In the genomic region with DNA sequence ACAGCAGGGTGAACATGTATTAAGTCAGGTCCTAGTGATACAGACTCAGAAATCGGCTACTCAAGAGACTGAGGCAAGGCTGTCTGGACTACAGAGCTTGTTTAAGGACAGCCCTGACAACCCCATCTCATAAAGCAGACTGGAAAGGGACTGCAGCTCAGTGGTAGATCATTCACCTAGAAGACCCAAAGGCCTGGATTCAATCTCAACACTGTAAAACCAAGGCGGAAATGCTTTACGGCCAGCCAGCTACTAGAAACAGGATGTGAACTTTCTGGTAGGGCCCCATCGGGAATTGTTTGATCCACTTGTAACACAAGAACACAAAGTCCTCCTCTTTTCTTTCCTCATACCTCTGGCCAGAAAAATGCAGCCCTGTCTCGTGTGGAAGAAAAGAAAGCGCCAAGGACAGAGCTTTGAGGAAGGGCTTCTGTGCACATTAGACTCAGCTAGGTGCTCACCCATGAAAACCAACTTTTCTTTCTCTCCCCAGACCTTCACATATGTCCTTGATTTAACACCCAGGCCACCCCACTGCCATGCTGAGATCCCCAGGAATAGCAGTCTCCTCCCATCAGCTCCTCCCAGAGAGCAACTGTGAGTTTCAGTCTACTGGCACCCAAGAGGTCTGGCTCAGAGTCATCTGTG, we compare ENCODE assay signal across 9 mouse cellular contexts.
DNase-seq lines count a peak whose midpoint lies in the region; ATAC-seq and TF ChIP-seq lines count a peak whose summit lies in the region.
"Had no signal": no experiment of that assay in that cellular context is flagged by ENCODE, and none has a peak within 500 bp of the region (broad histone marks: within the 10 kb centered on the region; RNA-seq: fewer than 3 reads in every experiment).

No protein-coding gene starts in this region.

- H3K4me1 ChIP-seq in embryonic facial prominence, embryonic 11.5 days (ENCODE audit: control insufficient read depth, insufficient read depth, low read length), result peaks cover 40% of the 10 kb centered on the region
- H3K4me1 ChIP-seq in hindbrain, embryonic 12.5 days, result peaks cover 95% of the 10 kb centered on the region
- peaks cover 65% of the 10 kb centered on the region for H3K4me1 ChIP-seq in limb, embryonic 14.5 days (ENCODE audit: control insufficient read depth, insufficient read depth, low read length)
- peaks cover 91% of the 10 kb centered on the region for H3K4me1 ChIP-seq in neural tube, embryonic 13.5 days (replicated peaks)

- WGBS in embryonic facial prominence, embryonic 11.5 days, result 22% methylated on average over 6 of the region's 6 CpGs
- 34% methylated on average over 6 of the region's 6 CpGs for WGBS in hindbrain, embryonic 12.5 days
- WGBS in limb, embryonic 14.5 days, result 6% methylated on average over 6 of the region's 6 CpGs
- 29% methylated on average over 6 of the region's 6 CpGs for WGBS in neural tube, embryonic 13.5 days

- H3K27me3 ChIP-seq in embryonic facial prominence, embryonic 11.5 days (ENCODE audit: control insufficient read depth, insufficient read depth, low read length), result no peaks in the 10 kb centered on the region
- H3K27me3 ChIP-seq in hindbrain, embryonic 12.5 days, result no peaks in the 10 kb centered on the region
- 0 out of 2 replicates have a peak, but pooled peaks cover 4% of the 10 kb centered on the region for H3K27me3 ChIP-seq in limb, embryonic 14.5 days (ENCODE audit: control insufficient read depth, insufficient read depth, low read length)
- no peaks in the 10 kb centered on the region for H3K27me3 ChIP-seq in neural tube, embryonic 13.5 days

- ATAC-seq in embryonic facial prominence, embryonic 11.5 days (replicated peaks; ENCODE audit: insufficient number of reproducible peaks, low FRiP score, low TSS enrichment, low read depth), result no peak
- no peak for ATAC-seq in hindbrain, embryonic 12.5 days (ENCODE audit: low FRiP score)
- ATAC-seq in limb, embryonic 14.5 days (ENCODE audit: low FRiP score, low read depth), result peak; percentile 23; the same call in 1 of the 2 replicates
- ATAC-seq in neural tube, embryonic 13.5 days (ENCODE audit: low read depth), result no peak
- ATAC-seq in monocyte, adult 5-6 weeks (replicated peaks; ENCODE audit: insufficient number of reproducible peaks, low FRiP score, low TSS enrichment, poor library complexity, severe bottlenecking), result no peak
- no peak for ATAC-seq in cerebellum, adult (ENCODE audit: insufficient number of reproducible peaks, low FRiP score, low TSS enrichment)

- no peaks in the 10 kb centered on the region for H3K9me3 ChIP-seq in embryonic facial prominence, embryonic 11.5 days (replicated peaks; ENCODE audit: control insufficient read depth, low read length)
- no peaks in the 10 kb centered on the region for H3K9me3 ChIP-seq in hindbrain, embryonic 12.5 days (replicated peaks)
- H3K9me3 ChIP-seq in limb, embryonic 14.5 days (ENCODE audit: control insufficient read depth, low read length), result no peaks in the 10 kb centered on the region
- H3K9me3 ChIP-seq in neural tube, embryonic 13.5 days, result no peaks in the 10 kb centered on the region

- H3K4me3 ChIP-seq in embryonic facial prominence, embryonic 11.5 days (ENCODE audit: low read depth, low read length), result no peak overlapping the region
- H3K4me3 ChIP-seq in hindbrain, embryonic 12.5 days, result no peak overlapping the region
- H3K4me3 ChIP-seq in limb, embryonic 14.5 days (replicated peaks; ENCODE audit: low read length), result no peak overlapping the region
- H3K4me3 ChIP-seq in neural tube, embryonic 13.5 days, result no peak overlapping the region

- no peak for TF ChIP-seq POLR2A in limb, embryonic 14.5 days (IDR thresholded peaks at IDR 0.05; ENCODE audit: borderline replicate concordance, extremely low read depth, insufficient read depth, insufficient read length)

- H3K27ac ChIP-seq in embryonic facial prominence, embryonic 11.5 days (replicated peaks; ENCODE audit: low read depth, low read length), result peak overlapping the region; percentile 75
- H3K27ac ChIP-seq in hindbrain, embryonic 12.5 days, result peak overlapping the region; percentile 76
- H3K27ac ChIP-seq in limb, embryonic 14.5 days (replicated peaks; ENCODE audit: low read depth, low read length), result peak overlapping the region; percentile 58; the same call in 1 of the 2 replicates
- H3K27ac ChIP-seq in neural tube, embryonic 13.5 days (replicated peaks), result peak overlapping the region; percentile 30
- H3K27ac ChIP-seq: macrophage had no signal

- no peaks in the 10 kb centered on the region for H3K36me3 ChIP-seq in embryonic facial prominence, embryonic 11.5 days (replicated peaks; ENCODE audit: control insufficient read depth, insufficient read depth, low read depth, low read length)
- H3K36me3 ChIP-seq in hindbrain, embryonic 12.5 days, result no peaks in the 10 kb centered on the region
- H3K36me3 ChIP-seq in limb, embryonic 14.5 days (ENCODE audit: control insufficient read depth, insufficient read depth, low read length), result no peaks in the 10 kb centered on the region
- no peaks in the 10 kb centered on the region for H3K36me3 ChIP-seq in neural tube, embryonic 13.5 days

- H3K4me2 ChIP-seq in embryonic facial prominence, embryonic 11.5 days (ENCODE audit: low read depth, low read length), result no peak overlapping the region
- no peak overlapping the region; the same call in 1 of the 2 replicates for H3K4me2 ChIP-seq in hindbrain, embryonic 12.5 days (replicated peaks)
- H3K4me2 ChIP-seq in limb, embryonic 14.5 days (replicated peaks; ENCODE audit: low read depth, low read length, severe bottlenecking), result no peak overlapping the region; the same call in 1 of the 2 replicates
- no peak overlapping the region for H3K4me2 ChIP-seq in neural tube, embryonic 13.5 days

- peak; percentile 65 for DNase-seq in embryo, embryonic 10 days (ENCODE audit: low spot score)
- no peak for DNase-seq in embryo, embryonic 9.5 days (ENCODE audit: extremely low spot score)
- peak; percentile 84 for DNase-seq in embryonic facial prominence, embryonic 11.5 days (ENCODE audit: low spot score)
- DNase-seq in limb, embryonic 14.5 days (ENCODE audit: low spot score), result peak; percentile 89

- H3K9ac ChIP-seq in embryonic facial prominence, embryonic 11.5 days (replicated peaks; ENCODE audit: low read length), result peak overlapping the region; percentile 22; the same call in 1 of the 2 replicates
- no peak overlapping the region for H3K9ac ChIP-seq in hindbrain, embryonic 12.5 days
- H3K9ac ChIP-seq in limb, embryonic 14.5 days (ENCODE audit: low read depth, low read length, severe bottlenecking), result no peak overlapping the region; the same call in 1 of the 2 replicates
- peak overlapping the region; percentile 6; the same call in 1 of the 2 replicates for H3K9ac ChIP-seq in neural tube, embryonic 13.5 days

Comparison
In these comparisons a context has a peak if more than half of its experiments do, and no peak if none do; other contexts are left out.
1. H3K9ac ChIP-seq: peak in embryonic facial prominence, embryonic 11.5 days (single experiment) and neural tube, embryonic 13.5 days (single experiment); none in hindbrain, embryonic 12.5 days (single experiment) and limb, embryonic 14.5 days (single experiment).
2. Peak in every context shown above with its lines, with median percentiles within 50 percentile points of each other: H3K27ac ChIP-seq.